Mouse (Mus musculus) NIH3T3 (cell line): ENCODE measurements around the gene Utp3.

Experiments
- DNase-seq: peaks from one replicate; pipeline ENCODE4 v3.0.0-alpha.2; 2012; ENCODE audit warnings: low read depth

Utp3 gene

DNA sequence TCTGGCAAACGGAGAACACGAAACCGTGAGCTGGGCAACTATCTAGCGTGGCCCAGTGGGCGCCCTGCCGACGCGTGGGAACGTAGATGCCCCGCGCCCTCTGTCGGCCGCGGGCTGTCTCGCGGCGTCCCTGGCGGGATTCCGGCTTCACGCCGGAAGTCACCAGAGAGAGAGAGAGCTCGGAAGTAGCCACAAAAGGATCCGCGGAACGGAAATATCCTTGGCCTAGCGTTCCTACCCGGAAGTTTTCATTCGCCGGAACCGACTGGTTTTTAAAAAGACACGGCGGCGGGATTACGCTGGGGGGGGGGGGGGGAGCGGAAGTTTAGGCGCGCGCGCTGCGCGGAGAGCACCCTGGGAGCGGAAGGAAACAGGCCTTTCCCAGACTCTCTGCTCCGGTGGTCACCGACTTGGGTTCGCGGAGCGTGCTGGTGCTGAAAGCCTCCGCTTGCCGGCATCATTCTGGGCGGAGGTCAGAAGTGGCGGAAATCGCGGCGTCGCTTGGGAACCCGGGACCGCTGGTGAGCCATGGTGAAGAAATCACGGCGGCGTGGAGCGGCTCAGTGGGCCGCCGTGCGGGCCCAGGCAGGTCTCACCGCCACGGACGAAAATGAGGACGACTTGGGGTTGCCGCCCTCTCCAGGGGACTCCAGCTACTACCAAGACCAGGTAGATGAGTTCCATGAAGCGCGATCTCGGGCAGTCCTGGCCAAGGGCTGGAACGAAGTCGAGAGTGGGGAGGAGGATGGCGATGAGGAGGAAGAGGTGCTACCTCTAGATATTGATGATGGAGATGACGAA, at the start of gene Utp3:
Gene Utp3 (plus strand): TSS at position 377 of the 801 bp plus-strand sequence.
- DNase-seq: peak; percentile 99

DNA sequence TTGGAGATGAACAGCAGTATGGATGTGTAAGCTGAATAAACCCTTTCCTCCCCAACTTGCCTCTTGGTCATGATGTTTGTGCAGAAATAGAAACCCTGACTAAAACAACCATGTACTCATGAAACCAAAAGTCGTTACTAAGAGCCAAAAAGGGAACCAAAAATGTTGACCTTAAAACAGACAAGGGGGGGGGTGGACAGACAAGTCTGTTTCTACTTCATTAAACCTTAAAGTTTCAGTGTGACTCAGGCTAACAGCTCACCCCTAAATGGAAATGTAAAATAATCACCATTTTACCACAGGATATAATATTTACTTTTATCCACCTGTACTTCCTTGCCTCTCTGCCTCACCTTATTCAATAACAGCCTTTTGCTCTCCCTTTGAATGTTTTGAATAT, 45.7 kb upstream of the Utp3 start:
- no peak for DNase-seq

DNA sequence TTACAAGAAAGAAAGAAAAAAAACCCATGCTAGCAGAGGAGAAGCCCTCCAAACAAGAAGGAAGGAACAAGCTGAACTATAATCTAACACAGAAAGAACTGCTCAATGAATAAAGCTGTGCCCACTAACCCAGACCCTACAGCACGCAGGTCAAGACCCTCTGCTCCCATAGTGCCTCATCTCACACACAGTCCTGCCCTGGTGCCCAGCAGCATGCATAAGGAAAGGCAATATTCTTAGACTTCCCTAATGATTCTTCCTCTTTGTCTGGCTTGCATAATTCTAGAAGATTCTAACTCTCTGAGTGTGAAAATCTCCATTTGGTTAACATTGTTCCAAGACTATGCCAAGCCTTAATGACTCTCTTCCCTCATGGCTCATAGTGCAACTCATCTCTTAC, 45.3 kb upstream of the Utp3 start:
- no peak for DNase-seq

DNA sequence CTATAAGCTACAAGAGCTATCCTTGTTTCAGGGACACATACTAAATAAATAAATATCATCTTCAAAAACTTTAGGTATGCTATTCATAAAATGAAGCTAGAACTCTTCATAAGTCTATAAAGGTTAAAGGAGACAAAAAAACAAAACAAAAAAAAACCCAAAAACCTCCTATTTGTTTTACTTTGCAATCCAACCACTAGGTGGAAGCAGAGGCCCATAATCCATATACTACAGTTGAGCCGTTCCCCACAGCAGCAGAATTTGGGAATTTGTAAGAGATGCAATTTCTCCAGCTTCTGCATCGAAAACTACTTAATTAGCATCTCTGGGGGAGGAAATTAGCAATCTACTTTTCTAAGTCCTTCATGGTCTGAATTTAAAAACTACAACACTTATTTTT, 35.0 kb upstream of the Utp3 start:
- DNase-seq: peak; percentile 76

DNA sequence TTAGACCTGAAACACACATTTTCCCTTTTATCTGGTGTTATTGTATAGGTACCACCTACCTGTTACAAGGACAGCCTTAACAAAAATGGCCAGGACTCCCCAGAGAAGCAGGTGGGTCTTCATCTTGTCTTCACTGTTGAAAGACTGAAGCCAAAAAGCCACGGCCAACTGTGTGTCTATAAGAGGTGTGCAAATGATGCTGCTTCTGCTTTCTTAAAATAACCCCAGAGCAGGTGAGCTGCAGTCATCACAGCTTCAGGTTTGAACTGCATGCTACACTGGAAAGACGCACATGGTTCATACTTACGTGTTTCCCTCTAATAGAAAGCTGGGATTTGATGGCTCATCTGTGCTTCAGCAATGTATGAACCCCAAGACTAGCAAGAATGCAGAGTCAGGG, 26.6 kb upstream of the Utp3 start, which contains the start of gene Jchain:
Gene Jchain (minus strand): TSS at position 235 of the 400 bp plus-strand sequence.
- no peak for DNase-seq

DNA sequence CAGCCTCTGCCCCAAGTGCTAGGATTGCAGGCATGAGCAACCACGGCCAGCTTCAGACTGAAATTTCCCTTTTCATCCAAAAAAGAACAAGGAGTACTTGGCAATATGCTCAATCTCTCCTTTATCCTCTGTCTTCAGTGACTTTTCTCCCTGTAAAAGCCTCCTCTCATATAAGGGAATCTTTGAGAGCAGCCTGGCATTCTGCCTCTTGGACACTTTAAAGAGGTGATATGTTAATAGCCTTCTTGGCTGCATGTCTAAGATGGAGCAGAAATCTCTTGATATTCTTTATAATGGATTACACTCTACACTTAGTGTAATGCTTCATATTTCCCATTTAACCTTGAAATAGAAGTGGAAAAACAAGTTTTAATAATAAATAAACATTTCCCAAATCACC, 23.4 kb upstream of the Utp3 start:
- DNase-seq: no peak

DNA sequence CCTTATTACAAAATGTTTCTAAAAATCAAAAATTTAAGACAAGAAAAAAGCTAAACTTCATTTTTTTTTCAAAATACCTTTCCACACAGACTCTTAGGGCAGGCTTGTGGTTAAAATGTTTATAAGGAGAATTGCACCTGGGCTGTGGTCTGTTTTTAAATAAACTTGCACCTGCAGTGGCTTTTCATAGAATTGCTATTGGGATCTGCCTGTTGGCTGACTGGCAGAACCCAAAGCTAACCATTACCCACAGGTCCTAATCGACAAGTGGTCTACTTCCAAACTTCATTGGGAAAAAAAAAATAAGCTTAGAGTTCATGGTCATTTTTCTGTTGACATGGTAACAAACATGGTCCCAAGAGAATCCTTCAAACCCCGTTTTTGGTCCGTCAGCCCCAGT, 19.6 kb upstream of the Utp3 start:
- no peak for DNase-seq

DNA sequence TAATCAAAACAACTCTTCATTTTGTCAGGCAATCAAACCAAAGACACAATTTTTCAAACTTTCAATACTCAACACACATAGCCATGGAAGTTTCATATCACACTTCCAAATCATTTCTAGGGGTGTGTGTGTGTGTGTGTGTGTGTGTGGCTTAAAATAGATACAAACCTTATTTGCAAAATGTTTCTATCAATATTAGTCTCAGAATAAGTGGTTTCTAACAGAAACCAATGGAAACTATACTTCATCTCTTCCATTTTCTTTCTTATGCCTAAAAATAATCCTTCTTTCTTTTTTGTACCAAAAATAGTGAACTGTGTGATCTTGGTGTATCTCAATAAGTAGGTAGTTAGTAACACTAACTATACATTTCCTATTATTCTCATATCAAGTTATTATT, 13.4 kb upstream of the Utp3 start:
- no peak for DNase-seq

DNA sequence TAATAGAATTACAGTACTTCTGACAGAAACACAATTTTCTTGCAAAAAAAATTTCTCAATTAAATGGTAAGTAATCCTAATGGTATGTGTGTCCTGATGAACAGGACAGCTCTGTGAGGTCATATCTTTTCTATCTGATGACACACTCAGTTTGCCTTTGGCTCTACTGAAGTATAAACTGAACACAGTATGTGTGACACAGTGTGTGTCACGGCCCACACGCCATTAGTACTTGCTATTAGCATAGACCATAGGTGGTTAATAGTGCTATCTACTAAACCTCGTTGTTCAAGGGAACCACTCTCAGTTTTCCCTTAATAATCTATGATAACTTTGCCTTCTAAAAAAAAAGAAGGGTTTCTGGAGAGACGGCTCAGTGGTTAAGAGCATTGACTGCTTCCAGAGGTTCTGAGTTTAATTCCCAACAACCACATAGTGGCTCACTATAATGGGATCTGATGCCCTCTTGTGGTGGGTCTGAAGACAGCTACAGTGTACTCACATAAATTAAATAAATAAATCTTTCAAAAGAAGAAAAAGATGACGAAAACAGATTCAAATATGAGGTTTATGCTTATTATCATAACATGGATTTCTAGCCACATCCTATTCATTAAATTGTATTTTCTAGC, 11.5 kb upstream of the Utp3 start:
- peak; percentile 76 for DNase-seq

DNA sequence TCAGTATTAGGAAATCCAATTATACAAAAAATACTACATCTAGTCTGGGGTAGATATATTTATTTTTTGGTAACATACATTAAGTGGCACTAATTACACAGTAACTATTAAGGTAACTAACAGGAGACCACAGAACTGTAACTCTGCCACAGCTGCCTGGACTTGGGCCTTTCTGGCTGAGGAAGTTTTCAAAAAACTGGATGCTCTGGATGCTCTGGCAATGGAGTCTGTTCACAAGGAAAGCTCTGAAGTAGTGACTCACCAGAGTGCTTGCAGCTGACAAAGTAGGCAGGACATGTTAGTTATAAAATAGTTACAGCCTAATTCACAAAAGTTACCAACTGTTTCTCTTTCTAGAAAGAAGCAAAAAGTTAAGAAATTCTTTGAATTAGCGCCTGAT, 9.9 kb upstream of the Utp3 start:
- peak; percentile 13 for DNase-seq

DNA sequence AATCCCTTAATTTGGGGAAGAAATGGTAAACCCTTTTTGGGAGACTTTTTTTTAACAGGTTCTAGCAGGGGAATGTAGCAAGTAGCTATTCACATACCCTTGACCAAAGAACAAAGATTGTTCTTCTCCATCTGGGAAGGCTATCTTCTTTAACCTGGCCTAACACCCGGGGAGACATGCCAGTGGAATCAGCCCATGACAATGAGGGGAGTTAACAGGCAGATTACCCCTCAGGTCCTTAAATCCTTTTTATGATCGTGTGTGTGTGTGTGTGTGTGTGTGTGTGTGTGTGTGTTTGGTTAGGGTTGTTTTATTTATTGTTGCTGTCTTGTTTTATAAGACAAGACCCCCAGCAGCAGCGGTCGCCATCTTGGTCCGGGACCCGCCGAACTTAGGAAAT, 8.7 kb upstream of the Utp3 start:
- DNase-seq: no peak

DNA sequence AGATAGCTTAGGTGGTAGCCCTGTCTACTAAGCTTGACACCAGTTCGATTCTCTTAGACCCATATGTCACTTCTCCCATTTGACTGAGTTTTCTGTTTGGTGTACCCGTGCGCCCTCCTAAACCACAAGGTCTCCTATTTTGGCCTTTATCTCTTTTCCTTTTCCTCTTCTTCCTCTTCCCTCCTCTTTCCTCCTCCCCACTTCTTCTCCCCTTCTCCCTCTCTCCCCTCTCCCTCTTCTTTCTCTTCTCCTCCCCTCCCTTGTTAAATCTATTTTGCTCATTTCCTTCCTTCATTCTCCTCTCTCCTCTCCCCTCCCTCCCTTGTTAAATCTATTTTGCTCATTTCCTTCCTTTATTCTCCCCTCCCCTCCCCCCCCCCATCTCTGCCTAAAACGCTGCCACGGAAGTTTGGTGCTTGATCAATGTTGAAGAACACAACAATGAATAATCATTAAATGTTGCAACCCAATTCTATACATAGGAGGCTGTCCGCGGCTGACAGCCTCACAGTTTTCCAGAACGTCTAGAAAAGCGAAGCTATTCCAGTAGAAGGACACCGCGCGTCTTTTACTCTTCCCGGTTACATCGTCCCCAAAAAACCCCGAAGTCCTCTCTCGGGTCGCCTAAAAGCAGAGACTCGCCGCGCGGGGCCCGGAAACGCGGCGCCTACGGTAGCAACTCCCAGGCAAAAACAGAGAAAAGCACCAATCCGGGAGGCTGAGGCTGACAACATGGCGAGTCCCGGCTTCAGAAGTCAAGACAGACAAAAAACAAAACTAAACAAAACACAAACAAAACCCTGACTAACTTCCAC, 784 bp upstream of the Utp3 start:
- peak; percentile 58 for DNase-seq

DNA sequence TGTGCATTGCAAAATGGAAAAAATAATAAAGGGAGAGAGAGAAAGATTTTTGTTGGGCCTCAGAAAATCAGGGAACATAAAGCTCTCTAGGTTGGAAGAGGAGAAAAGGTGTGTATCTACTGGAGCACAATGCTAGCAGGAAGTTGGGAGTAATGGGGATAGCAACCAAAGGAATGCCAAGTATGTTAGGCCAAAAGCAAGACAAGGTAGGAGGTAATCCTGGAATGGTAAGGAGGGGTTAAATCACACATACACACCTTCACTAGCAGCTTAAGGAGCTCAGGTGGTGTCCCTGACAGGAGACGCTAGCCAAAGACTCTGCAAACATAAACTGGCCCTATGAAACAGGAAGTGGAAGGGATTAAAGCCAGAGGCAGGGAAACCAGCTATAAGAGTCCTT, 4.7 kb downstream of the Utp3 start:
- DNase-seq: no peak

DNA sequence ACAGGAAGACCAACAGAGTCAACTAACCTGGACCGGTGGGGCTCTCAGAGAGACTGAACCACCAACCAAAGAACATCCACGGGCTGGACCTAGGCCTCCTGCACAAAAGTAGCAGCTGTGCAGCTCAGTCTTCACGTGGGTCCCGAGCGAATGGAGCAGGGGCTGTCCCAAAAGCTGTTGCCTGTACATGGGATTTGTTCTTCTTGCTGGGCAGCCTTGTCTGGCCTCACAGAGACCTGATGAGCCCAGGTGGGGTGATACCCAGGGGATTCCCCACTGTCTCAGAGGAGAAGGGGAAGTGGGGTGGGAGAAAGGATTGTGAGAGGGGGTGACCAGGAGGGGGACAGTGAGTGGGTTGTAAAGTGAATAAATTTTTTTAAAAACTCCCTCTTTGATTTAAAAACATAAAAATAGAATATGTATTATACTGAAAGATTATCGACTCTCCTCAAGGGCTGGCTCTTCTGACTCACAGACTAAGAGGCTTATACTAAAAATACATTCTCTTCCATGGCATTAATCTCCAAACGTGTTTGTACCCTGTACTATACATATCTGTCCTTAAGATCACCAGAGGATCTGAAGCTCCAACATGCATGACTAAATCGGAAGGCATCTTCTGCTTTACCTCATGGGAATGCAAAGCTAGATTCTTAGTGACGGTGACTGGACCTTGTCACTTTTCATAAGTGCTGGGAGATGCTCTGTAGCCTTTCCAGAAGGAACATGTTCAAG, 7.0 kb downstream of the Utp3 start:
- DNase-seq: no peak

DNA sequence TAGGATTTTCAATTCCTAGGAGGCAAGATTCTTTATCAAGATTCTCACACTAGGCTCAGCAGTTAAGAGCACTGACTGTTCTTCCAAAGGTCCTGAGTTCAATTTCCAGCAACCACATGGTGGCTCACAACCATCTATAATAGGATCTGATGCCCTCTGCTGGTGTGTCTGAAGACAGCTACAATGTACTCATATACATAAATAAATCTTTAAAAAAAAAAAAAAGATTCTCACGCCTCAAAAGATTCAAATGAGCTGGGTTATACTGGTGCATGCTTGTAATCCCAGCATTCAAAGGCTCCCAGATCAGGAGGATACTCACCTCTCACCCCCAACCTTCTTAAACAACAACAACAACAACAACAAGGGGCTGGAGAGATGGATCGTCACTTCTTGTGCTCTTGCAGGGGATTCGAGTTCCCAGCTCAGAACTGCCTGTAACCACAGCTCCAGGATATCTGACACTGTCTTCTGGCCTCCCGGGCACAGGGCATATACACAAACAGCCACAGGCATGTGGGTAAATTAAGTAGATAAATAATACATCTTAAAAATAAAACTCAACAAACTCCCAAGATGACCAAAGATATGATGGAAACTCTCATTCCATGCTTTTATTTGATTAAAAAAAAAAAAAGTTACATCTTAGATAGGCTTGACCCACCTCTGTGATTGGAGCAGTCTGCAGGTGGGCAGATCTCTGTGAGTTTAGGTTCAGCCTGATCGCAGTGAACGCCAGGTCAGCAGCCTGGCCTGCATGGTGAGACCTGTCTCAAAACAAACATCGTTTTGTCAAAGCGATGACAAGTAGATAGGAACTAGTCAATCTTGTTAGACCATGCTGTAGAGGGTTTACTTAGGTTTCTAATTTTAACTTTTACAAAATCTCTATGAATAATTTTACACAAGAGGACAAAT, 8.9 kb downstream of the Utp3 start:
- DNase-seq: no peak

DNA sequence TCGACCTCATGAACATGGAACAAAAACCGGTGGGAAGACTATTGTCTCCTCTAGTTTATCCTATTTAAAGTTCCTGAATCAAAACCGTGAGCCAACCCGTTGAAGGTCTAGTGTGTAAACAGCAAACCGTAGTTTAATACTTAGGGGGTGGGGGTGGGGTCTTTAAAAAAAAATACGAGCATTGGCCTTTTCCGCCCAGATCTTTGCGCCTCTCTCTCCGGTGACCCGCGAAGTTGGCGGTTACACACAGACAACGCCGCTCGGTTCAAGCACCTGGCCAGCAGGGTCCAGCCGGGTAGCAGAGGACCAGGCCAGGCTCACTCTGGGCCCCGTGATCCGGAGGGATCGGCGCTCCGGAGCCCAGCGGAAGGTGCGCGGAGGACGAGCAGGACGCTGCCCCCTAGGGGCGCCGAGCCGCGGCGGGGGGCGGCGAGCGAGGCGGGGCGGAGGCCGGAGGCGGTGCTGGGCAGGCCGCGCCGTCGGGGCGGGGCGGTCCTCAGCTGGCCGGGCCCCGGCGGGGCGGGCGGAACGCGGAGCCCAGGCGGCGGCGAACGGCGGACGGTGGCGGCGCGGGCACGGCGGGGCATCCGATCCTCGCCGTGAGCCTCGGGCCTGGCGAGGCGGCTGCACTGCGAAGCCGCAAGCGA, 10.4 kb downstream of the Utp3 start, which contains the start of gene Rufy3:
Gene Rufy3 (plus strand): TSS at position 540 of the 647 bp plus-strand sequence.
- peak; percentile 92 for DNase-seq

DNA sequence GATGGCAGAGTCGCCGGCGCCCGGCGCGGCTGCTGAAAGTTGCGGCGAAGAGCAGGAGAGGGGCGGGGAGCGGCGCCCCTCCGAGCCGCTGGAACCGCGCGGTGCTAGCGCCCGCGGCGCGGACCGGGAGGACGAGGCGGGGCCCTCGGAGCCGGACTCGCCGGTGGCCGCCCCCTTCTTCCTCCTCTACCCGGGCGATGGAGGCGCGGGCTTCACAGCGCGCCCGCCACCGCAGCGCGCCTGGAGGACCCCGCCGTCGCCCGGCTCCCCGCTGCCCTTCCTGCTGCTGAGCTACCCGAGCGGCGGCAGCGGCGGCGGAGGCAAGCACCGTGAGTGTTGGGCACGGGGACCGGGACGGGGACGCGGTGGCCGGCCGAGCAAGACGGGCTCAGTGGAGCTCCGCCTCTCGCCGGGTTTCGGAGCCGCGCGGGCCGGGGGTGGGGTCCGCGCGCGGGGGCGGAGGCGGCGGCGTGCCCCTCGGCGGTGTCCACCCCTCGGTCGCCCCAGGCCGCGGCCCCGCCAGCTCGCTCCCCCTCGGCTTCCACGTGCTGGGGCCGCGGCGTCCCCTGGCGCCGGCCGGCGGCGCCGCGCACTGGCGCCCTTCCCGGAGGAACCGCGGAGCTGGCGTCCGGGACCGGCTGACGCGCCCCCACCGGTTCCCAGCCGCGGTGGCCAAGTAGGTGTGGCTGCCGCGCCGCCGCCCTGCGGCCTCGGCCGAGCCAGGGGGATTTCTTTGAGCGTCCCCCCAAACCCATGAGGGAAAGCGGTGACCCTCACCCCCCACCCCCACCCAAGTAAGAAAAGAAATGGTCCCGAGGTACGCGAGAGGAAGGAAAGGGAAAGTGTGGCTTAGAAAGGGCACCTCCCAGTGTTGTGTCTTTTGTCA, 11.1 kb downstream of the Utp3 start:
- peak; percentile 85 for DNase-seq

DNA sequence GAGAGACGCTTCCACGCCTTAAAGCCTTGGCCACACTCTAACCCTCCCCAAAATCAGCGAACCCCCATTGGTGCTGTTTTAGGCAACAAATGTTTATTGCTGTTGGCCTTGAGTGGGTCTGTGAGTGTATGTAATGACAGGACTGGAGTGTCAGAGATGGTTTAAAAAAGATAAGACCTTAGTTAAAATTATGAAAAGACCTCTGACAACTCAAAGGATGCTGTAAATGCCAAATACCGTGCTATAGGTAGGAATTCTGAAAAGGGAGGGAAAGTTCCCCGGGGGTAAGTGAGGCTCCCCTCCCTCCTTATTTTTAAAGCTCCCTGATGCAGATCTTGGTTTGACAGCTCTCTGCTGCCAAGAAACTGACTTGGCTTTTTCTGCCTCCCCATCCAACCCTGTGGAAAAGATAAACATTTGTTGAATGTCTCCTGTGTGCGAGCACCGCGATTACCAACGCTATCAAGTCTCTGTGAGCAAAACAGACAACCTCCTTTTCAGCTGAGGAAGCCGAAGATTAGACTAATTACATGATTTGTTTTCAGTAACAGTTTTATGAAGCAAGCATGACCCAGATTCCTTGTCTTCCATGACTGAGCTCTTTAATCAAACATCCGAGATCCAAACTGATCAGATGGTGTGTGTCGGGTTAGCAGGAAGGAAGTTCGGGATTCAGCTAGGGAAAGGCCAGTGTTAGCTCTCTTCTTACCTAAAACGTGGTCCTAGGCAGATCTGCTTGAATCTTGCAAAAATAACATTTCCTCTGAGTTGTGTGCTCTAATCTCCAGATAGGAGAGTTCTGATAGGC, 12.0 kb downstream of the Utp3 start:
- DNase-seq: peak; percentile 44

DNA sequence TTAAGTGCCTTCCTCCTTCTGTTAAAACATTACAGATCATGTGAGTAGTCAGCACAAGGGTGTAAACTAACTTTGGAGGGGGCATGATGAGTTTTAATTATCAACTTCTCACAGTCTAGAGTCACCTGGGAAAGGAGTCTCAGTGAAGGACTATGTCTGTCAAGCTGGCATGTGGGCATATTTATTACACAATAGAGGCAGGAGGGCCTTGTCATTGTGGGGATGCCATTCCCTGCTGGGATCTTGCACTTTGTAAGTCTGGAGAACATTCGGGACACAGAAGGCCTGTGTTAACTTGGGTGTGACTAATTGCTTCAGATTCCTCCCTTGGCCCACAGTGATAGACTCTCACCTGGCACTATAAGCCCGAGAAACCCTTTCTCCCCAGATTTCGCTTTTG, 15.3 kb downstream of the Utp3 start:
- no peak for DNase-seq
